Mouse (Mus musculus) CH12.LX (cell line): Measurements from ENCODE around the gene Dnajc8.

Experiments
- CHD1 ChIP-seq: IDR thresholded peaks from 2 replicates; pipeline ENCODE4 v1.6.1; 2012; ENCODE audit warnings: low read depth, low read length, improper control_type of control experiment, inconsistent platforms
- CHD2 ChIP-seq: IDR thresholded peaks from 2 replicates; pipeline ENCODE4 v1.6.1; 2011; ENCODE audit warnings: low read length, improper control_type of control experiment
- CTCF ChIP-seq, 2 experiments: IDR thresholded peaks in 1 of 2; conservative IDR thresholded peaks in 1 of 2; 2 replicates each; pipeline ENCODE4 v1.5.1; 2011 to 2012; ENCODE audit warnings: low read depth in 2 of 2, low read length in 2 of 2, improper control_type of control experiment in 1 of 2, inconsistent platforms in 1 of 2, mild to moderate bottlenecking in 1 of 2, moderate library complexity in 1 of 2
- ELF1 ChIP-seq: IDR thresholded peaks from 2 replicates; pipeline ENCODE4 v1.6.1; 2014; ENCODE audit warnings: low read depth, mild to moderate bottlenecking, inconsistent platforms, low read length, improper control_type of control experiment
- EP300 ChIP-seq: IDR thresholded peaks from 2 replicates; pipeline ENCODE4 v1.6.1; 2011; ENCODE audit warnings: low read length, improper control_type of control experiment
- IRF4 ChIP-seq: IDR thresholded peaks from 2 replicates; pipeline ENCODE4 v1.6.1; 2014; ENCODE audit warnings: low read depth, mild to moderate bottlenecking, inconsistent platforms, low read length, improper control_type of control experiment
- KAT2A ChIP-seq: IDR thresholded peaks from 2 replicates; pipeline ENCODE4 v1.6.1; 2012; ENCODE audit warnings: low read length, improper control_type of control experiment, inconsistent platforms; ENCODE audit not compliant: insufficient replicate concordance
- MAFK ChIP-seq: IDR thresholded peaks from 2 replicates; pipeline ENCODE4 v1.6.1; 2011; ENCODE audit warnings: low read length, improper control_type of control experiment; ENCODE audit not compliant: insufficient replicate concordance
- MAZ ChIP-seq: IDR thresholded peaks from 2 replicates; pipeline ENCODE4 v1.6.1; 2012; ENCODE audit warnings: low read depth, mild to moderate bottlenecking, inconsistent platforms, low read length, improper control_type of control experiment, moderate library complexity
- MYC ChIP-seq: IDR thresholded peaks from 2 replicates; pipeline ENCODE4 v1.6.1; 2011; ENCODE audit warnings: low read depth, mild to moderate bottlenecking, improper control_type of control experiment, low read length
- PAX5 ChIP-seq: IDR thresholded peaks from 2 replicates; pipeline ENCODE4 v1.6.1; 2012; ENCODE audit warnings: low read length, inconsistent platforms, mixed read lengths
- POLR2A ChIP-seq: IDR thresholded peaks from 2 replicates; pipeline ENCODE4 v1.6.1; 2011; ENCODE audit warnings: low read depth, mild to moderate bottlenecking, improper control_type of control experiment, low read length
- SIN3A ChIP-seq: IDR thresholded peaks from 2 replicates; pipeline ENCODE4 v1.6.1; 2012; ENCODE audit warnings: low read length, improper control_type of control experiment, inconsistent platforms
- ZKSCAN1 ChIP-seq: IDR thresholded peaks from 2 replicates; pipeline ENCODE4 v1.6.1; 2012; ENCODE audit warnings: low read depth, inconsistent platforms, low read length, improper control_type of control experiment, borderline replicate concordance

- TF ChIP-seq KAT2A (no peak), CTCF (conservative IDR thresholded peaks at IDR 0.05 in 1 of 2, IDR thresholded peaks at IDR 0.05 in 1 of 2; ENCODE audit: low read depth in 2 of 2, low read length in 2 of 2) (no peak), ZKSCAN1 (no peak), MAFK (no peak), POLR2A (no peak), ELF1 (no peak), MAZ (no peak), EP300 (no peak), SIN3A (no peak), PAX5 (no peak), CHD1 (no peak), MYC (no peak), IRF4 (no peak), CHD2 (no peak)
These were observed 53.2 kb downstream of the Dnajc8 start for GRCm38 (mm10) chr4:132588512-132588911.
